In the genomic region with DNA sequence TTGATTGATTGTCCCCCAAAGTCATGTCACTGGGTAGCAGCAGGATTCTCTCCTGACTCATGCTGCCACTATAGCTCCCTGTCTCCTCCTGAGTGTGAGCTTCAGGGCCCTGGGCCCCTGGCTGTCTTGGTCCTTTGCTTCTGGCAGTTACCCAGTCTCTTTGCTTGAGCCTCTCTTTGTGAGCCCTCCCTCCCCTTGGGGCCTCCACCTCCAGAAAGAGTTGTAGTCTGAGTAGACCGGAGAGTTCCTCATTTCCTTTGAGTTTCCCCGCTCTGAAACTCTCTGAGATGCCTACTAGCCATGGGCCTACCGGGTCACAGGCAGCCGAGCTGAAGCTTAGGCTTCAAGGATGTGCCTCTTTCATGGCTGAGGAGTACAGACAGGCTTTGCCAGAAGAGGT, we compare ENCODE assay signal across 38 mouse cellular contexts. TPM values are rescaled to one million over a fixed set of nuclear protein-coding genes. Genes with fewer than 3 reads are reported as not detected.
"Had no signal": no experiment of that assay in that cellular context is flagged by ENCODE, and none has a peak within 500 bp of the region (broad histone marks: within the 10 kb centered on the region; RNA-seq: fewer than 3 reads in every experiment).

No protein-coding gene starts in this region.

- H3K36me3 ChIP-seq: hindbrain, embryonic 10.5 days; intestine, embryonic 15.5 days; kidney, embryonic 15.5 days; limb, embryonic 13.5 days; limb, embryonic 15.5 days had no signal

- H3K9me3 ChIP-seq: hindbrain, embryonic 10.5 days; hindbrain, embryonic 12.5 days; intestine, embryonic 15.5 days; kidney, embryonic 15.5 days; limb, embryonic 13.5 days; limb, embryonic 15.5 days had no signal

- ATAC-seq: hindbrain, embryonic 16.5 days; inflammation-experienced regulatory T-cells, adult 6 months; intestine, embryonic 15.5 days had no signal

- DNase-seq: gastrocnemius, postnatal 14 days; gastrocnemius, postnatal 36 days; heart, adult 2 months; heart, postnatal 10 days; heart, postnatal 4 days; kidney, adult 11 months; kidney, adult 2 months; kidney, adult 9 months; kidney, postnatal 14 days; kidney, postnatal 36 days; layer of hippocampus, adult 9-11 months; layer of hippocampus, postnatal 36 days; left cerebral cortex, postnatal 4 days; lung, adult 18-20 months had no signal

- H3K4me3 ChIP-seq: heart, adult 2 months; hindbrain, embryonic 10.5 days; hindbrain, embryonic 12.5 days; intestine, embryonic 15.5 days; kidney, embryonic 15.5 days; limb, embryonic 13.5 days; limb, embryonic 15.5 days had no signal

- H3K27ac ChIP-seq: heart, adult 2 months; hindbrain, embryonic 10.5 days; hindbrain, embryonic 12.5 days; hindbrain, embryonic 14.5 days; intestine, embryonic 15.5 days; kidney, embryonic 15.5 days; kidney, postnatal 0 days; limb, embryonic 13.5 days; limb, embryonic 15.5 days; liver, embryonic 14.5 days had no signal

- H3K4me2 ChIP-seq: heart, embryonic 11.5 days; hindbrain, embryonic 12.5 days; hindbrain, embryonic 14.5 days; intestine, embryonic 15.5 days; kidney, embryonic 15.5 days; limb, embryonic 13.5 days; limb, embryonic 15.5 days had no signal

- H3K9ac ChIP-seq: hindbrain, embryonic 12.5 days; hindbrain, embryonic 14.5 days; intestine, embryonic 15.5 days; kidney, embryonic 15.5 days; limb, embryonic 13.5 days; limb, embryonic 15.5 days; liver, embryonic 14.5 days had no signal

RNA-seq across cellular contexts. Expression of a gene that starts 14.1 kb away (rescaled TPM):
- total RNA-seq: gastrocnemius, postnatal 36 days had no signal
- polyA plus RNA-seq: inflammation-experienced regulatory T-cells, adult 6 months had no signal

RNA-seq across cellular contexts. Expression of a gene that starts 21.1 kb away (rescaled TPM):
- total RNA-seq: gastrocnemius, adult 18-20 months; gastrocnemius, adult 8-10 months; gastrocnemius, postnatal 14 days; gastrocnemius, postnatal 36 days; heart, adult 2 months; heart, postnatal 10 days; heart, postnatal 25 days; heart, postnatal 4 days; layer of hippocampus, adult 18-20 months; layer of hippocampus, adult 8-10 months; layer of hippocampus, postnatal 14 days; layer of hippocampus, postnatal 36 days; left cerebral cortex, adult 18-20 months; left cerebral cortex, adult 8-10 months; left cerebral cortex, postnatal 10 days; left cerebral cortex, postnatal 25 days; left cerebral cortex, postnatal 4 days had no signal
- polyA plus RNA-seq: heart, adult 2 months; heart, embryonic 11.5 days; heart, embryonic 14.5 days; hindbrain, embryonic 10.5 days; hindbrain, embryonic 12.5 days; hindbrain, embryonic 14.5 days; hindbrain, embryonic 16.5 days; inflammation-experienced regulatory T-cells, adult 6 months; kidney, adult 2 months; kidney, embryonic 15.5 days; kidney, postnatal 0 days; limb, embryonic 11.5 days; limb, embryonic 13.5 days; liver, embryonic 14.5 days had no signal
